Mouse (Mus musculus): ENCODE measurements around the gene Clptm1l. TPM values are rescaled to one million over a fixed set of nuclear protein-coding genes. Genes with fewer than 3 reads are reported as not detected.

Gene Clptm1l
- total and polyA plus RNA-seq, 2 experiments from 2014 or later = 63.6 to 119 TPM

GRCm38 (mm10) chr13:73658953-73659352, 55.1 kb downstream of the Clptm1l start:
- H3K9ac ChIP-seq (replicated peaks; ENCODE audit: low read depth, low read length) = no peak overlapping the region
- H3K27ac ChIP-seq (ENCODE audit: low read depth) = no peak overlapping the region
- no peaks in the 10 kb centered on the region for H3K9me3 ChIP-seq (replicated peaks; ENCODE audit: control insufficient read depth, low read length)
- ATAC-seq (ENCODE audit: insufficient read depth, low read depth) = no peak
- H3K4me2 ChIP-seq (ENCODE audit: low read depth, low read length) = no peak overlapping the region
- no peak for DNase-seq (ENCODE audit: low spot score)
- no peaks in the 10 kb centered on the region for H3K4me1 ChIP-seq (ENCODE audit: control insufficient read depth, insufficient read depth)
- no peak overlapping the region for H3K4me3 ChIP-seq (ENCODE audit: low read depth, low read length)
- TF ChIP-seq CTCF (IDR thresholded peaks at IDR 0.05; ENCODE audit: low read depth) (no peak), EP300 (IDR thresholded peaks at IDR 0.05; ENCODE audit: low read depth) (no peak)
- H3K36me3 ChIP-seq (replicated peaks; ENCODE audit: control insufficient read depth, insufficient read depth, low read length) = no peaks in the 10 kb centered on the region
- peaks cover 3% of the 10 kb centered on the region; the same call in 1 of the 2 replicates for H3K27me3 ChIP-seq (ENCODE audit: control insufficient read depth, insufficient read depth, low read length)
- 41% methylated on average over 2 of the region's 2 CpGs for WGBS

GRCm38 (mm10) chr13:73660163-73660695, 56.4 kb downstream of the Clptm1l start:
- 85% methylated on average over 2 of the region's 2 CpGs for whole genome bisulfite sequencing
- Histone ChIP-seq H3K9ac (replicated peaks; ENCODE audit: low read depth, low read length) (no peak overlapping the region), H3K27me3 (ENCODE audit: control insufficient read depth, insufficient read depth, low read length) (peaks cover 3% of the 10 kb centered on the region; the same call in 1 of the 2 replicates), H3K4me1 (ENCODE audit: control insufficient read depth, insufficient read depth) (no peaks in the 10 kb centered on the region), H3K4me2 (ENCODE audit: low read depth, low read length) (no peak overlapping the region), H3K9me3 (replicated peaks; ENCODE audit: control insufficient read depth, low read length) (no peaks in the 10 kb centered on the region), H3K4me3 (ENCODE audit: low read depth, low read length) (no peak overlapping the region), H3K36me3 (replicated peaks; ENCODE audit: control insufficient read depth, insufficient read depth, low read length) (no peaks in the 10 kb centered on the region), H3K27ac (ENCODE audit: low read depth) (no peak overlapping the region)
- ATAC-seq (ENCODE audit: insufficient read depth, low read depth) (no peak), DNase-seq (ENCODE audit: low spot score) (no peak)
- TF ChIP-seq EP300 (IDR thresholded peaks at IDR 0.05; ENCODE audit: low read depth) = no peak
- TF ChIP-seq CTCF (IDR thresholded peaks at IDR 0.05; ENCODE audit: low read depth) = no peak

Other genes with a start within 250 kb of the Clptm1l start
- gene Lpcat1, start 136.8 kb upstream of the Clptm1l start, total RNA-seq (2014; rRNA removed; ENCODE audit: low replicate concordance) = 22.2 and 36.3 TPM in 2 replicates
- 7.7 and 7.8 TPM in 2 replicates for gene Lpcat1, start 136.8 kb upstream of the Clptm1l start, polyA plus RNA-seq (2015; fragmentation: Nextera tagmentation; extraction: Ambion mirVana)
- gene Slc6a3, start 67.3 kb upstream of the Clptm1l start, total RNA-seq (2014; rRNA removed; ENCODE audit: low replicate concordance) = not detected in 2 replicates
- not detected in 2 replicates for gene Slc6a3, start 67.3 kb upstream of the Clptm1l start, polyA plus RNA-seq (2015; fragmentation: Nextera tagmentation; extraction: Ambion mirVana)
- 2.8 and 3.5 TPM in 2 replicates for gene Tert, start 22.9 kb downstream of the Clptm1l start, total RNA-seq (2014; rRNA removed; ENCODE audit: low replicate concordance)
- gene Tert, start 22.9 kb downstream of the Clptm1l start, polyA plus RNA-seq (2015; fragmentation: Nextera tagmentation; extraction: Ambion mirVana) = 0.32 and 0.48 TPM in 2 replicates
- not detected in 2 replicates for gene Slc6a18, start 74.0 kb downstream of the Clptm1l start, total RNA-seq (2014; rRNA removed; ENCODE audit: low replicate concordance)
- not detected in 2 replicates for gene Slc6a18, start 74.0 kb downstream of the Clptm1l start, polyA plus RNA-seq (2015; fragmentation: Nextera tagmentation; extraction: Ambion mirVana)
- 0.35 TPM in 1 of 2 replicates, not detected in the other for gene Slc6a19, start 100.9 kb downstream of the Clptm1l start, total RNA-seq (2014; rRNA removed; ENCODE audit: low replicate concordance)
- gene Slc6a19, start 100.9 kb downstream of the Clptm1l start, polyA plus RNA-seq (2015; fragmentation: Nextera tagmentation; extraction: Ambion mirVana) = not detected in 2 replicates
- 79.3 and 94.6 TPM in 2 replicates for gene Slc12a7, start 129.1 kb downstream of the Clptm1l start, total RNA-seq (2014; rRNA removed; ENCODE audit: low replicate concordance)
- gene Slc12a7, start 129.1 kb downstream of the Clptm1l start, polyA plus RNA-seq (2015; fragmentation: Nextera tagmentation; extraction: Ambion mirVana) = 32.7 and 34.4 TPM in 2 replicates
- gene Nkd2, start 243.6 kb downstream of the Clptm1l start, total RNA-seq (2014; rRNA removed; ENCODE audit: low replicate concordance) = 14.3 and 22.1 TPM in 2 replicates
- gene Nkd2, start 243.6 kb downstream of the Clptm1l start, polyA plus RNA-seq (2015; fragmentation: Nextera tagmentation; extraction: Ambion mirVana) = 2.2 and 5.7 TPM in 2 replicates